Mouse (Mus musculus) forebrain, postnatal 0 days (tissue): ENCODE results near the gene Ddx43. TPM values are rescaled to one million over a fixed set of nuclear protein-coding genes. Genes with fewer than 3 reads are reported as not detected.

Experiments
- ATAC-seq: fragments of 200-750 bp; cut with Nextera tagmentation; 2 replicates; pipeline ENCODE4 v1.8.0; 2017; ENCODE audit warnings: mild to moderate bottlenecking, moderate library complexity
- DNase-seq: peaks from one replicate; pipeline ENCODE4 v3.0.0-alpha.2; 2015
- H3K27ac ChIP-seq: fragments of 300-500 bp; sonication (generic); 2 replicates; pipeline ENCODE4 v1.5.1; 2014; ENCODE audit warnings: low read depth, mild to moderate bottlenecking, antibody characterized with exemption, low read length, moderate library complexity, mixed read lengths
- H3K27me3 ChIP-seq: fragments of 300-500 bp; sonication (generic); 2 replicates; pipeline ENCODE4 v1.6.1; 2014; ENCODE audit warnings: mild to moderate bottlenecking, low read length, mixed read lengths; ENCODE audit not compliant: insufficient read depth
- H3K36me3 ChIP-seq: fragments of 300-500 bp; sonication (generic); 2 replicates; pipeline ENCODE4 v1.6.1; 2014; ENCODE audit warnings: mild to moderate bottlenecking, moderate library complexity; ENCODE audit not compliant: insufficient read depth
- H3K4me1 ChIP-seq: fragments of 300-500 bp; sonication (generic); 2 replicates; pipeline ENCODE4 v1.6.1; 2014; ENCODE audit warnings: antibody characterized with exemption; ENCODE audit not compliant: insufficient read depth
- H3K4me2 ChIP-seq: fragments of 300-500 bp; sonication (generic); 2 replicates; pipeline ENCODE4 v1.6.1; 2014; ENCODE audit warnings: low read depth, mild to moderate bottlenecking, moderate library complexity
- H3K4me3 ChIP-seq: fragments of 300-500 bp; sonication (generic); 2 replicates; pipeline ENCODE4 v1.5.1; 2014; ENCODE audit warnings: low read depth, low read length, mixed read lengths
- H3K9ac ChIP-seq: fragments of 300-500 bp; sonication (generic); 2 replicates; pipeline ENCODE4 v1.6.1; 2014; ENCODE audit warnings: mild to moderate bottlenecking
- H3K9me3 ChIP-seq: fragments of 300-500 bp; sonication (generic); 2 replicates; pipeline ENCODE4 v1.6.1; 2016; ENCODE audit warnings: low read length
- CTCF ChIP-seq: sonication (generic); IDR thresholded peaks from 2 replicates; pipeline ENCODE4 v1.5.1; 2016; ENCODE audit warnings: antibody characterized with exemption, control low read depth, low read depth
- WGBS: fragments of 180-500 bp; shearing (Covaris S2); extraction: QIAGEN DNeasy Blood & Tissue Kit; methylation state at CpG from one replicate; pipeline ENCODE4 v1.1.7; 2014; 5-methylcytosine and 5-hydroxymethylcytosine counted together
- polyA plus RNA-seq: library from polyadenylated mRNA; unstranded; fragments of >200 nt; fragmentation: Nextera tagmentation; extraction: Ambion mirVana; gene quantifications from 2 replicates; pipeline ENCODE4 v1.2.1, GENCODE M21; 2015
- total RNA-seq: library from RNA; depleted of rRNA; stranded (reverse); fragments of >200 nt; gene quantifications from 2 replicates; pipeline ENCODE4 v1.2.3, GENCODE M21; 2014

Ddx43 gene
- total and polyA plus RNA-seq, 2 experiments from 2014 or later: 0.29 to 0.33 TPM

DNA sequence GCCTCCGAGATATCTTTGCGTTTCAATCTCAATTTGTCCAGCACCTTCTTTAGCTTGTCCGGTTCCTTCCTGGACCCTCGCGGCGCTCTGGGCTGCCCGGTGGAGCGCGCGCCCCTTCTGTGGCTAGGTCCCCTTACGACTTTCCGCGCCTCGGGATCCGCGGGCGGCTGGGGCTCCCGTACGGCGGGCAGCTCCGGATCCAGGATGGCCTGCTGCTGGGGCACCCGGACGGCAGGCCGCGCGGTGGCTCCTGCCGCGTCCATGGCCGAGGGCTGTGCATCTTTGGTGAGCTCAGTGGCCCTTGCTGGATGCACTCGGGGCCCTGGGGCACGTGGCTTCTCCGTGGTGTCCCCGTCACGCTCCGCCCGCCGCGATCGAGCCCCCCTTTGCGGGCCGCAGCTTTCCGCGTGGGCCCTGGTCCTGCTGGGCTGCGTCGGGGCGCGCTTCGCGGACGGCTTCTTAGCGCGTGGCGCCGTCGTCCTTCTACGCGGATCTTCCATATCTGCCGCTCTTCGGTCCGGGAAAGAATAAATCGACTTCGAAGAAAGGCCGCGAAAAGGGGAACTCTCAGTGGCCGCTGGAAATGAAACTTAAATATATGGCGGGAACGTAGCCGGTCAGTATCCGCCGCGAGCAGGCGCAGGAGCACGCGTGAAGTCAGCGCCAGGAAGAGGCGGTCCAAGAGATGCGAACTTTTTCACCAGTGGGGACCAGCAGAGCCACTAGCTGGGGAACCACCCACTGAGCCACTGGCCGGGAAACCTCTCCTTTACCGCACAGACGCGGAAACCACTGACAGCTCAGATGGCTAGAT is 47.2 kb downstream of the Ddx43 start, which contains the start of gene Cgas:
TSS of gene Cgas (minus strand) at position 659 of the 814 bp plus-strand sequence.
- Histone ChIP-seq H3K4me3 (peak within 1 kb of the TSS; percentile 40), H3K9ac (peak within 1 kb of the TSS; percentile 28; the same call in 1 of the 2 replicates), H3K27me3 (peaks cover 60% of the 10 kb centered on the region), H3K36me3 (no peaks in the 10 kb centered on the region), H3K4me1 (0 out of 2 replicates have a peak, but pooled peaks cover 3% of the 10 kb centered on the region), H3K9me3 (no peaks in the 10 kb centered on the region), H3K4me2 (peak within 1 kb of the TSS; percentile 67), H3K27ac (no peak within 1 kb of the TSS)
- no peak for TF ChIP-seq CTCF
- peak; percentile 34 for ATAC-seq
- peak; percentile 28 for DNase-seq
- 3% methylated on average over 81 of the region's 81 CpGs for WGBS

DNA sequence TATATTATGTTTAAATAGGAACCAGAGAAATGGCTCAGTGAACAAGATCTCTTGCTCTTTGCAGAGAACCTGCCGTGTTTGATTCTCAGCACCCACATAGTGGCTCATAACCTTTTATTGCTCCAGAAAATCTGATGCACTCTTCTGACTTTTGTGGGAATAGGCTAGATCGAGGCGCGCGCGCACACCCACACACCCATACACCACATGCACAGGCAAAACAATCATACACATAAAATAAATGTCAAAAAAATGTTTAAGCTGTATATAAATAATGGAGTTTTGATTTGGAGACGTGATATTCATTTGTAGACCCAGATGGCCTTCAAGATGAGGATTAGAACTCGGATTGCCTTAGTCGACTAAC is 52.0 kb downstream of the Ddx43 start:
- no peak for TF ChIP-seq CTCF
- Histone ChIP-seq H3K9ac (peak overlapping the region; percentile 91), H3K9me3 (no peaks in the 10 kb centered on the region), H3K27me3 (peaks cover 35% of the 10 kb centered on the region), H3K36me3 (peaks cover 6% of the 10 kb centered on the region; the same call in 1 of the 2 replicates), H3K4me2 (peak overlapping the region; percentile 62), H3K4me3 (peak overlapping the region; percentile 99), H3K4me1 (peaks cover 12% of the 10 kb centered on the region), H3K27ac (peak overlapping the region; percentile 96; the same call in 1 of the 2 replicates)
- WGBS: 28% methylated on average over 9 of the region's 9 CpGs
- ATAC-seq (peak; percentile 28), DNase-seq (no peak)

DNA sequence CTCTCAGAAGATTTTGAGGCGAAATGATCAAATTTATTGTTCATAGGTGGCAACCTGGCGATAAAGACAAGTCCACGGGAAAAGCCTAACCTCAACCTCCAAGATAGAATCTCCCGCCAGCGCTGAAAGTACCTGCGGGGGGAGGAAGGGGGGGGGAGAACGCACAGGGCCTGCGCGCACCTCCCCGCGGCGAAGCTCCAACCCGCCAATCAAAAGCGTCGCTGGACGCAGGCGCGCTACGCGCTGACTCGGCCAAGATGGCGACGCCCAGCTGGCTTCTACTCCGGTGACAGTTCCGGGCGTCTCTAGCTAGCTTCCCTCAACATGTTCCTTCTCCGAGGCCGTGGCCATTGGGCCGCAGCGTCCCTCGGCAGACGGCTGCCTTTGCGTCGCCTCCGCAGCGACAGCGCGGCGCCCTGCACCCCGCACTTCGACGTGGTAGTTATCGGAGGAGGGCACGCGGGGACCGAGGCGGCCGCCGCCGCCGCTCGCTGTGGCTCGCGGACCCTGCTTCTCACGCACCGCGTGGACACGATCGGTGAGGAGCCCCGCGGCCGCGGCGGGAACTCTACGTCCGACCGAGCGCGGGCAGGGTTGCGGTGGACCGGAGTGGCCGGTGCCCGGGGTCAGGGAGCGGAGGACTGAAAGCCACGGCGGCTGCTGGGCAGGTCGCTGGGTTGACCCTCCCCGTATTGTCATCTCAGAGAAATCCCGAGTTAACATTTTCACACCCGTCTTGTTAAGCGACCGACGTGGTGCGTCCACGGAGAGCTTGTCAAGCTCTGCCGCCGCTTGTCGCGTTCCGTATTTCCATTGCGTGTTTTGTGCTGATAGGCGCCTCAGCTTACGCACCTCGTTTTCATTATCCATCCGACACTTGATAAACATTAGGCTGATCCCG is 52.6 kb downstream of the Ddx43 start, which contains the start of the genes Mto1 and Gm17324:
TSS of gene Mto1 (plus strand) at position 236 of the 901 bp plus-strand sequence.
TSS of gene Gm17324 (minus strand) at position 814 of the 901 bp plus-strand sequence.
- no peak for TF ChIP-seq CTCF
- Histone ChIP-seq H3K27me3 (peaks cover 28% of the 10 kb centered on the region), H3K9me3 (no peaks in the 10 kb centered on the region), H3K9ac (peak within 1 kb of the TSS; percentile 91), H3K4me2 (peak within 1 kb of the TSS; percentile 62), H3K4me1 (peaks cover 12% of the 10 kb centered on the region), H3K27ac (peak within 1 kb of the TSS; percentile 96), H3K4me3 (peak within 1 kb of the TSS; percentile 99), H3K36me3 (peaks cover 8% of the 10 kb centered on the region)
- peak; percentile 97 for DNase-seq
- WGBS: under 1% methylated on average over 92 of the region's 96 CpGs
- peak; percentile 97 for ATAC-seq

DNA sequence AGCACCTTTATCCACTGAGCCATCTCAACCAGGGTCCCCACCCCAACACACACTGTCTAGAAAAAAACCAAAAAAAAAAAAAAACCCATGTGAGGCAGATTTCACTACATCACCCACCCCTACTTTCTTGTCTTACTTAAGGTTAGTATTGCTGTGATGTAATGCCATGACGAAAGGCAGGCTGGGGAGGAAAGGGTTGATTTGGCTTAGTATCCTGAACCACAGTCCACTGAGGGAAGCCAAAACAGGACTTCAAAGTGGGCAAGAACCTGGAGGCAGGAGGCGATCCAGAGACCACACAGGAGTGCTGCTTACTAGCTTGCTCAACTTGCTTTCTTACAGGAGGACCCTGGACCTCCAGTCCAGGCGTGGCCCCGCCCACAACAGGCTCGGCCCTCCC is 54.8 kb downstream of the Ddx43 start:
- Histone ChIP-seq H3K9ac (no peak overlapping the region), H3K4me1 (peaks cover 12% of the 10 kb centered on the region), H3K27me3 (peaks cover 11% of the 10 kb centered on the region; the same call in 1 of the 2 replicates), H3K4me2 (no peak overlapping the region), H3K36me3 (peaks cover 18% of the 10 kb centered on the region), H3K4me3 (no peak overlapping the region), H3K27ac (no peak overlapping the region), H3K9me3 (no peaks in the 10 kb centered on the region)
- 67% methylated on average over 5 of the region's 5 CpGs for WGBS
- DNase-seq: no peak
- no peak for TF ChIP-seq CTCF
- no peak for ATAC-seq

DNA sequence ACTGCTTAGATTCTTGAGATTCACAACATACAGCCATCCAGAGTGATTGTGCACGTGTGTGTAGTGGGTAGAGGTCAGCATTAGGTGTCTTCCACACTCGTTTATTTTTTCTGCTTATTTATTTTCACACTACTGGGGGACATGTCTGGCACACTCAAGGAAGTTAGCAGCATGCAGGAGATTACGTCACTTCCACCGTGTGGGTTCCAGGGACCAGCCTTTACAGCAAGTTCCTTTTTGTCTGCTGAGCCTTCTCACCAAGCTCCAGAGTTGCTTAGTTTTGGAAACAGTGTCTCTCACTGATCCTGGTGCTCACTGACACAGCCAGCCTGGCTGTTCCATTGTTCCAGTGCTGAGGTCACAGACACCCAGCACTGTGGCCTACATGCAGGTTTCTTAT is 55.8 kb downstream of the Ddx43 start:
- ATAC-seq (no peak), DNase-seq (no peak)
- no peaks in the 10 kb centered on the region for H3K9me3 ChIP-seq
- H3K27ac ChIP-seq: no peak overlapping the region
- peaks cover 18% of the 10 kb centered on the region for H3K36me3 ChIP-seq
- H3K4me1 ChIP-seq: peaks cover 12% of the 10 kb centered on the region
- no peak overlapping the region for H3K4me3 ChIP-seq
- H3K9ac ChIP-seq: no peak overlapping the region
- 0 out of 2 replicates have a peak, but pooled peaks cover under 1% of the 10 kb centered on the region for H3K27me3 ChIP-seq
- 85% methylated on average over 4 of the region's 4 CpGs for WGBS
- TF ChIP-seq CTCF: no peak
- no peak overlapping the region for H3K4me2 ChIP-seq

DNA sequence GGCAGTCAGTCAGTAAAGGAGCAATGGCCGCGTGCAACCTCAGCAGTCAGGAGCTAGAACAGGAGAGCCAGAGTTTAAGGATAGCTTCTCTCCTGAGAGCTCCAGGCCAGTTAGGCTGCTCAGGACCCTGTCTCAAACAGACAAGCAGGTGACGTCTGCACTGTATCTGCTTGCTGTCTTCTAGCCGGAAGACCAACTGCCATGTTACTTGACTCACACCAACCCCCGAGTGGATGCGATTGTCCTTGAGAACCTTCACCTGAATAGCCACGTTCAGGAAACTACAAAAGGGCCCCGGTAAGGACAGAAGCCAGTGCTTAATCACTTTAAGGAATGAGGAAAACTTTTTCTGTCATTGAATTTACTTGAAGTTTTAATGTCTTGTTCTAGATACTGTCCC is 61.4 kb downstream of the Ddx43 start:
- Histone ChIP-seq H3K4me1 (no peaks in the 10 kb centered on the region), H3K4me2 (no peak overlapping the region), H3K9ac (no peak overlapping the region), H3K27me3 (no peaks in the 10 kb centered on the region), H3K36me3 (peaks cover 48% of the 10 kb centered on the region), H3K27ac (no peak overlapping the region), H3K9me3 (no peaks in the 10 kb centered on the region), H3K4me3 (no peak overlapping the region)
- 95% methylated on average over 8 of the region's 8 CpGs for WGBS
- DNase-seq (no peak), ATAC-seq (no peak)
- TF ChIP-seq CTCF: no peak
